Mouse (Mus musculus): Measurements from ENCODE around the gene Papolg.

DNA sequence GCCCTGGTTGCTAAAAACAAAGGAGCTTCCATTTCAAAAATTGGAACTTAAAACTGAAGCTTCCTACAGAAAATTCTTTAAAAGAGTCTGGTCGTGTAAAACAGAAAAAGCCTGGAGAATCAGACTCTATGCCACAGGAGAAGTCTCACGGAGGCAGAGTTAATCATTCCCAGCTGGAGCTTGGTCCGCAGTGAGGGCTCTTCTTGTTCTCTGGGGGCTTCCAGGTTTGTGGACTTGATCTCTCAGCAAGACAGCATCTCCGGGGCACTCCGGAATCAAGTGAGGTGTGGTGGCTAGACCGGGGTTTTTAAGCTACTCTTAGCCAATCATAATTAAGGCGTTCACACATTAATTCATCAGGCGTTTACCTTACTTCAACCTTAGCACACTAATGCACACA lies 32.6 kb upstream of the Papolg start:
- TF ChIP-seq CTCF (IDR thresholded peaks at IDR 0.05; ENCODE audit: borderline replicate concordance, insufficient read depth, low read depth, low read length): no peak
- TF ChIP-seq POLR2A (IDR thresholded peaks at IDR 0.05; ENCODE audit: borderline replicate concordance, insufficient read depth, low read length): no peak

All from cerebellum, adult 2 months (tissue).